Comparison of ENCODE assay signal across 10 mouse cellular contexts in the genomic region with DNA sequence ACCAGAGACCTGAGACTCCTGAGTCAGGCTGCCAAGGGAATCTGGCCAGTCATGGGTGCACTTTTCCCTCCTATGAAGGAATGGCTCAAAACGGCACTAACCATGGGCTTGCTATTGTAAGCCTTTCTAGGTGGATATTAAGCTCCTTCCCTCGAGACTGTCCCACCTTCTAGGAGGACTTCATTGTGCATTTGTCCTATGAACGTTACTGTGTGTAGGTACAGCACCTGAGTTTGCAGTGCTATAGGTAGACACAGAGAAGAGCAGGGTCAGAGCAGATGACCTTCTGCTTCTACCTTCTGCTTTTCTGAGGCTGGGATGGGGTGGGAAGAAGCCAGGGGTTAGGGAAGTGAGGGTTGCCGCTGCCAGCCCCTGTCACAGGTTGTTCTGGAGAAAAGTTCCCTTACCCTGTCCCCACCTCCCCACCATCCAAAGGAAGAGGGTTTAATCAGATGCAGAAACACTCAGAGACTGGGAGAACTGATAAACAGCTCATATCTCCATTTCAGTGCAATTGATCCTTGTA.
A peak's percentile ranks its signal among the peaks of the same experiment; 100 is the strongest.
DNase-seq lines count a peak whose midpoint lies in the region; ATAC-seq and TF ChIP-seq lines count a peak whose summit lies in the region.
"Had no signal": no experiment of that assay in that cellular context is flagged by ENCODE, and none has a peak within 500 bp of the region (broad histone marks: within the 10 kb centered on the region; RNA-seq: fewer than 3 reads in every experiment).

No protein-coding gene starts in this region.

- H3K27me3 ChIP-seq in hindbrain, embryonic 13.5 days, result no peaks in the 10 kb centered on the region
- H3K27me3 ChIP-seq in hindbrain, embryonic 14.5 days (ENCODE audit: control insufficient read depth, insufficient read depth, low read length), result no peaks in the 10 kb centered on the region
- no peaks in the 10 kb centered on the region for H3K27me3 ChIP-seq in spleen, adult 2 months (ENCODE audit: control insufficient read depth, insufficient read depth, low read length)
- no peaks in the 10 kb centered on the region for H3K27me3 ChIP-seq in hindbrain, postnatal 0 days (ENCODE audit: insufficient read depth, low read length)

- H3K9ac ChIP-seq in hindbrain, embryonic 13.5 days, result no peak overlapping the region
- no peak overlapping the region for H3K9ac ChIP-seq in hindbrain, embryonic 14.5 days
- H3K9ac ChIP-seq in hindbrain, postnatal 0 days (replicated peaks; ENCODE audit: low read length), result no peak overlapping the region

- no peak overlapping the region for H3K4me3 ChIP-seq in hindbrain, embryonic 13.5 days
- no peak overlapping the region for H3K4me3 ChIP-seq in hindbrain, embryonic 14.5 days (replicated peaks; ENCODE audit: low read length)
- no peak overlapping the region for H3K4me3 ChIP-seq in spleen, adult 2 months (ENCODE audit: extremely low read depth, insufficient read depth, insufficient read length)
- H3K4me3 ChIP-seq in hindbrain, postnatal 0 days (ENCODE audit: low read length), result no peak overlapping the region

- H3K36me3 ChIP-seq in hindbrain, embryonic 13.5 days, result no peaks in the 10 kb centered on the region
- H3K36me3 ChIP-seq in hindbrain, embryonic 14.5 days (replicated peaks; ENCODE audit: control insufficient read depth, insufficient read depth), result no peaks in the 10 kb centered on the region
- H3K36me3 ChIP-seq in spleen, adult 2 months (ENCODE audit: control insufficient read depth, insufficient read depth, low read length), result no peaks in the 10 kb centered on the region
- H3K36me3 ChIP-seq in hindbrain, postnatal 0 days (ENCODE audit: insufficient read depth, low read length), result no peaks in the 10 kb centered on the region

- H3K4me1 ChIP-seq in hindbrain, embryonic 13.5 days (replicated peaks), result peaks cover 7% of the 10 kb centered on the region
- peaks cover 8% of the 10 kb centered on the region for H3K4me1 ChIP-seq in hindbrain, embryonic 14.5 days (replicated peaks; ENCODE audit: control insufficient read depth, insufficient read depth, low read length)
- H3K4me1 ChIP-seq in spleen, adult 2 months (ENCODE audit: control insufficient read depth, insufficient read depth, insufficient read length), result peaks cover 50% of the 10 kb centered on the region
- H3K4me1 ChIP-seq in hindbrain, postnatal 0 days (ENCODE audit: insufficient read depth, low read length), result peaks cover 8% of the 10 kb centered on the region; the same call in 1 of the 2 replicates

- no peak for ATAC-seq in hindbrain, embryonic 13.5 days (ENCODE audit: low FRiP score)
- ATAC-seq in hindbrain, embryonic 14.5 days (ENCODE audit: low FRiP score), result no peak
- ATAC-seq in hindbrain, postnatal 0 days, result no peak

- peak overlapping the region; percentile 4; the same call in 1 of the 2 replicates for H3K27ac ChIP-seq in hindbrain, embryonic 13.5 days
- no peak overlapping the region for H3K27ac ChIP-seq in hindbrain, embryonic 14.5 days
- H3K27ac ChIP-seq in spleen, adult 2 months (ENCODE audit: insufficient read depth, low read length), result peak overlapping the region; percentile 91
- peak overlapping the region; percentile 15; the same call in 1 of the 2 replicates for H3K27ac ChIP-seq in hindbrain, postnatal 0 days

- TF ChIP-seq POLR2A in spleen, adult 2 months (IDR thresholded peaks at IDR 0.05; ENCODE audit: low read depth, low read length), result no peak

- no peaks in the 10 kb centered on the region for H3K9me3 ChIP-seq in hindbrain, embryonic 13.5 days
- H3K9me3 ChIP-seq in hindbrain, embryonic 14.5 days (ENCODE audit: control insufficient read depth, low read length), result no peaks in the 10 kb centered on the region
- no peaks in the 10 kb centered on the region for H3K9me3 ChIP-seq in hindbrain, postnatal 0 days (ENCODE audit: low read length)

- DNase-seq in hindbrain, embryonic 14.5 days (ENCODE audit: low spot score), result no peak
- DNase-seq in spleen, adult 2 months (ENCODE audit: low read depth in 1 of 2, low spot score in 2 of 2), result no peak
- DNase-seq in spleen, postnatal 14 days (ENCODE audit: low spot score in 2 of 2), result no peak
- DNase-seq in hindbrain, postnatal 0 days (ENCODE audit: low spot score), result no peak
- no peak for DNase-seq in cerebellum, postnatal 10 days
- DNase-seq in adrenal gland, adult 8-10 months, result no peak
- DNase-seq: adrenal gland, postnatal 10 days; layer of hippocampus, adult 9-11 months; retina, postnatal 1 day had no signal

- WGBS in hindbrain, embryonic 13.5 days, result 44% methylated on average over 4 of the region's 4 CpGs
- WGBS in hindbrain, embryonic 14.5 days, result 44% methylated on average over 4 of the region's 4 CpGs
- WGBS in spleen, adult 2 months, result 55% methylated on average over 4 of the region's 4 CpGs
- 56% methylated on average over 4 of the region's 4 CpGs for WGBS in hindbrain, postnatal 0 days

- no peak for TF ChIP-seq CTCF in spleen, adult 2 months (IDR thresholded peaks at IDR 0.05; ENCODE audit: extremely low read depth, insufficient read depth, insufficient read length, insufficient replicate concordance)
- TF ChIP-seq CTCF in hindbrain, postnatal 0 days (IDR thresholded peaks at IDR 0.05; ENCODE audit: low read depth), result no peak

- no peak overlapping the region for H3K4me2 ChIP-seq in hindbrain, embryonic 13.5 days
- H3K4me2 ChIP-seq in hindbrain, embryonic 14.5 days (replicated peaks), result no peak overlapping the region
- H3K4me2 ChIP-seq in hindbrain, postnatal 0 days (ENCODE audit: low read depth, low read length), result no peak overlapping the region
